ENCODE assay signal across 18 mouse cellular contexts in the genomic region with DNA sequence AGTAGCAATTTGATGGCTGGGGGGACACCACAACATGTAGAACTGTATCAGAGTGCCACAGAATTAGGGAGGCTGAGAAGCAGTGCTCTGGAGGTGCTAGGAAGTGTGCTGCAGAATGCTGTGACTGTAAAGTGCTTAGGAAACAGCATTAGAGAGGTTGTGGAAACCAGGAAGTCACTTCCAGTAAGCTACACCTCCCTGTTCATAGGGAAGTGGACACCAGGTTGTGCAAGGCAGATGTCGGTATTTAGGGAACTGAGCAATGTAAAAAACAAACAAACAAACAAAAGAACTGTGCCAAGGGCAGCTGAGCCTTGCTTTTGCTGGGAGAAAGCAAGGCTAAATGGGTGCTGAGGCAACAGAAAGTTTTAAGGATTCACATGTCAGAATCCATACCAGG. TPM values are rescaled to one million over a fixed set of nuclear protein-coding genes. Genes with fewer than 3 reads are reported as not detected.
DNase-seq lines count a peak whose midpoint lies in the region; ATAC-seq and TF ChIP-seq lines count a peak whose summit lies in the region.
"Had no signal": no experiment of that assay in that cellular context is flagged by ENCODE, and none has a peak within 500 bp of the region (broad histone marks: within the 10 kb centered on the region; RNA-seq: fewer than 3 reads in every experiment).

No protein-coding gene starts in this region.

- H3K27ac ChIP-seq in liver, adult 2 months (replicated peaks; ENCODE audit: insufficient read depth, low read depth, low read length), result no peak overlapping the region
- H3K27ac ChIP-seq in liver, embryonic 12.5 days, result no peak overlapping the region
- H3K27ac ChIP-seq in kidney, embryonic 15.5 days, result no peak overlapping the region
- H3K27ac ChIP-seq: embryonic facial prominence, embryonic 13.5 days; forebrain, embryonic 12.5 days; heart, embryonic 13.5 days; hindbrain, embryonic 14.5 days had no signal

- 39% methylated on average over 1 of the region's 1 CpGs for WGBS in liver, adult 2 months
- WGBS in liver, embryonic 12.5 days (ENCODE audit: insufficient replicate concordance), result 32% methylated on average over 1 of the region's 1 CpGs
- 58% methylated on average over 1 of the region's 1 CpGs for WGBS in kidney, embryonic 15.5 days

- H3K4me2 ChIP-seq in liver, embryonic 12.5 days, result no peak overlapping the region
- H3K4me2 ChIP-seq in kidney, embryonic 15.5 days, result no peak overlapping the region
- H3K4me2 ChIP-seq: embryonic facial prominence, embryonic 13.5 days; forebrain, embryonic 12.5 days; heart, embryonic 13.5 days; hindbrain, embryonic 14.5 days had no signal

- no peak overlapping the region for H3K9ac ChIP-seq in liver, adult 2 months (ENCODE audit: low read depth, low read length)
- no peak overlapping the region for H3K9ac ChIP-seq in liver, embryonic 12.5 days
- H3K9ac ChIP-seq in kidney, embryonic 15.5 days, result no peak overlapping the region
- H3K9ac ChIP-seq: embryonic facial prominence, embryonic 13.5 days; forebrain, embryonic 12.5 days; heart, embryonic 13.5 days; hindbrain, embryonic 14.5 days had no signal

- no peak for ATAC-seq in liver, embryonic 12.5 days
- peak; percentile 98 for ATAC-seq in megakaryocyte, adult 5-6 weeks (ENCODE audit: poor library complexity, severe bottlenecking)
- no peak for ATAC-seq in kidney, embryonic 15.5 days (replicated peaks; ENCODE audit: low FRiP score)
- ATAC-seq: forebrain, embryonic 16.5 days had no signal

- no peaks in the 10 kb centered on the region for H3K9me3 ChIP-seq in liver, embryonic 12.5 days (replicated peaks)
- H3K9me3 ChIP-seq in kidney, embryonic 15.5 days (replicated peaks), result 0 out of 2 replicates have a peak, but pooled peaks cover 2% of the 10 kb centered on the region

- no peaks in the 10 kb centered on the region for H3K79me2 ChIP-seq in liver, adult 2 months (ENCODE audit: control insufficient read depth, insufficient read depth, low read length)

- TF ChIP-seq POLR2A in liver, adult 2 months (IDR thresholded peaks at IDR 0.05; ENCODE audit: extremely low read depth, insufficient read depth, low read length), result no peak

- H3K36me3 ChIP-seq in liver, adult 2 months (ENCODE audit: control insufficient read depth, insufficient read depth, low read length), result no peaks in the 10 kb centered on the region
- no peaks in the 10 kb centered on the region for H3K36me3 ChIP-seq in liver, embryonic 12.5 days
- no peaks in the 10 kb centered on the region for H3K36me3 ChIP-seq in kidney, embryonic 15.5 days
- H3K36me3 ChIP-seq: embryonic facial prominence, embryonic 13.5 days; forebrain, embryonic 12.5 days; heart, embryonic 13.5 days had no signal

- no peaks in the 10 kb centered on the region for H3K4me1 ChIP-seq in liver, adult 2 months (ENCODE audit: control insufficient read depth, insufficient read depth, low read length)
- H3K4me1 ChIP-seq in liver, embryonic 12.5 days, result no peaks in the 10 kb centered on the region
- no peaks in the 10 kb centered on the region for H3K4me1 ChIP-seq in kidney, embryonic 15.5 days
- H3K4me1 ChIP-seq: embryonic facial prominence, embryonic 13.5 days; forebrain, embryonic 12.5 days; heart, embryonic 13.5 days had no signal

- peak; percentile 12 for DNase-seq in liver, adult 2 months (ENCODE audit: extremely low read depth, low read depth, low spot score)
- peak; percentile 17 for DNase-seq in lung, postnatal 25 days (ENCODE audit: low spot score)
- DNase-seq in lung, postnatal 10 days, result no peak
- no peak for DNase-seq in thymus, postnatal 25 days
- DNase-seq: adrenal gland, postnatal 10 days; cerebellum, adult 11-12 months; cerebellum, adult 9-10 months; cerebellum, postnatal 25 days; gastrocnemius, postnatal 14 days; heart, postnatal 36 days had no signal

- H3K4me3 ChIP-seq in liver, adult 2 months (ENCODE audit: insufficient read depth, low read depth, low read length), result no peak overlapping the region
- no peak overlapping the region for H3K4me3 ChIP-seq in liver, embryonic 12.5 days
- no peak overlapping the region for H3K4me3 ChIP-seq in kidney, embryonic 15.5 days (replicated peaks)
- H3K4me3 ChIP-seq: embryonic facial prominence, embryonic 13.5 days; forebrain, embryonic 12.5 days; heart, embryonic 13.5 days had no signal

- no peak for TF ChIP-seq CTCF in liver, adult 2 months (IDR thresholded peaks at IDR 0.05; ENCODE audit: low read depth, low read length)

- no peaks in the 10 kb centered on the region for H3K27me3 ChIP-seq in liver, adult 2 months (ENCODE audit: control insufficient read depth, insufficient read depth, low read length)
- H3K27me3 ChIP-seq in liver, embryonic 12.5 days (replicated peaks), result no peaks in the 10 kb centered on the region
- no peaks in the 10 kb centered on the region for H3K27me3 ChIP-seq in kidney, embryonic 15.5 days
- H3K27me3 ChIP-seq: embryonic facial prominence, embryonic 13.5 days; forebrain, embryonic 12.5 days; heart, embryonic 13.5 days had no signal

RNA-seq across cellular contexts. Expression of a gene that starts 39.6 kb away (rescaled TPM):
- total RNA-seq in liver, adult 2 months (2014; rRNA removed), result 12.1 and 12.2 TPM in 2 replicates
- 1.7 and 1.8 TPM in 2 replicates for polyA plus RNA-seq in liver, adult 2 months (2012; rRNA removed)
- polyA plus RNA-seq in liver, embryonic 12.5 days (2016; fragmentation: Nextera tagmentation; extraction: Ambion mirVana), result 7.0 and 7.2 TPM in 2 replicates
- 19.6 and 23.7 TPM in 2 replicates for total RNA-seq in megakaryocyte, adult 5-6 weeks (2015)
- 15.9 and 23.5 TPM in 2 replicates for total RNA-seq in megakaryocyte, adult 5-6 weeks (2017)
- polyA plus RNA-seq in kidney, embryonic 15.5 days (2015; fragmentation: Nextera tagmentation; extraction: Ambion mirVana), result 13.1 and 14.1 TPM in 2 replicates

Comparison
In these comparisons a context has a peak if more than half of its experiments do, and no peak if none do; other contexts are left out.
1. DNase-seq: peak in liver, adult 2 months (single experiment) and lung, postnatal 25 days (single experiment); none in lung, postnatal 10 days (single experiment) and thymus, postnatal 25 days (single experiment).